7 mouse cellular contexts compared by ENCODE assay signal in the genomic region with DNA sequence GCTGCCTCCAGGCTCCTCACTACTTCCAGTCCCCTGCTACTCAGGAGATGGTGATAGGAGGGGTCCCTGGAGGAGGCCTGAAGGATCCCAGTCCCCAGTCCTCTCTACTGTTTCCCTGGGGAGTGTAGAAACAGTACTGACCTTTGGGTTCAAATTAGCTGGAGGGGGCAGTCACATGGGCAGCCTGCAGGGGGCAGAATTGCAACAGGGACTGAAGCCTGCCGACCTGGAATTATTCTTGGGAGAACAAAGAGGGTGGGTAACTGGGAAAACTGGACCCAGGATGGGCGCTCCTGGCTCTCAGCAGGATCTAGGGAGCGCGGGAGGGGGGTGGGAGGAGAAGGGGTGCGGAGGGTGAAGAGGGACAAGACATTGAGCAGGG. TPM values are rescaled to one million over a fixed set of nuclear protein-coding genes. Genes with fewer than 3 reads are reported as not detected.
DNase-seq lines count a peak whose midpoint lies in the region; ATAC-seq and TF ChIP-seq lines count a peak whose summit lies in the region.

No protein-coding gene starts in this region.

- ATAC-seq in embryonic facial prominence, embryonic 15.5 days (ENCODE audit: insufficient number of reproducible peaks, low FRiP score, low TSS enrichment, low read depth), result no peak
- no peak; the same call in 1 of the 2 replicates for ATAC-seq in heart, embryonic 14.5 days (ENCODE audit: insufficient number of reproducible peaks, insufficient read depth, low FRiP score, low read depth)
- ATAC-seq in megakaryocyte-erythroid progenitor cell, adult 5-6 weeks (replicated peaks; ENCODE audit: low FRiP score, low TSS enrichment, poor library complexity, severe bottlenecking), result 0 out of 2 replicates have a peak, but pooled peaks have one; percentile 34

- no peak overlapping the region for H3K27ac ChIP-seq in ES-E14 (ENCODE audit: insufficient read depth, low read depth, low read length, poor library complexity, severe bottlenecking)
- H3K27ac ChIP-seq in embryonic facial prominence, embryonic 15.5 days (replicated peaks), result peak overlapping the region; percentile 98
- H3K27ac ChIP-seq in heart, embryonic 14.5 days (replicated peaks in 1 of 2; ENCODE audit: control insufficient read depth in 1 of 2, insufficient read depth in 1 of 2, low read depth in 2 of 2, low read length in 2 of 2), result peak overlapping the region; percentile 91 to 98

- H3K36me3 ChIP-seq in ES-E14 (ENCODE audit: control insufficient read depth, insufficient read depth, low read length, poor library complexity, severe bottlenecking), result no peaks in the 10 kb centered on the region
- no peaks in the 10 kb centered on the region for H3K36me3 ChIP-seq in embryonic facial prominence, embryonic 15.5 days
- H3K36me3 ChIP-seq in heart, embryonic 14.5 days (ENCODE audit: control insufficient read depth, insufficient read depth, low read length), result peaks cover 11% of the 10 kb centered on the region; the same call in 1 of the 2 replicates

- peak overlapping the region; percentile 32 to 42; a peak in 2 of 4 replicates for H3K4me3 ChIP-seq in ES-E14 (ENCODE audit: insufficient read depth in 1 of 2, low read depth in 1 of 2, low read length in 2 of 2, poor library complexity in 1 of 2, severe bottlenecking in 1 of 2)
- peak overlapping the region; percentile 20 for H3K4me3 ChIP-seq in embryonic facial prominence, embryonic 15.5 days (replicated peaks)
- H3K4me3 ChIP-seq in heart, embryonic 14.5 days (ENCODE audit: control insufficient read depth in 1 of 2, insufficient read depth in 1 of 2, low read depth in 1 of 2, low read length in 2 of 2), result peak overlapping the region in 1 of 2 experiments; percentile 10; a peak in 1 of 4 replicates

- peak overlapping the region; percentile 55; the same call in 1 of the 2 replicates for H3K9ac ChIP-seq in ES-E14 (ENCODE audit: insufficient read depth, low read depth, low read length, poor library complexity, severe bottlenecking)
- no peak overlapping the region for H3K9ac ChIP-seq in embryonic facial prominence, embryonic 15.5 days
- H3K9ac ChIP-seq in heart, embryonic 14.5 days (ENCODE audit: low read length), result peak overlapping the region; percentile 76

- DNase-seq in 3T3-L1 (ENCODE audit: low read depth, low spot score) (peak; percentile 74), ES-E14 (ENCODE audit: low read depth, low spot score) (peak; percentile 54)
- DNase-seq in kidney, postnatal 14 days, result peak; percentile 58
- DNase-seq in thymus, postnatal 14 days, result peak; percentile 67

- no peaks in the 10 kb centered on the region for H3K9me3 ChIP-seq in ES-E14 (ENCODE audit: control insufficient read depth, insufficient read depth, low read depth, low read length)
- H3K9me3 ChIP-seq in embryonic facial prominence, embryonic 15.5 days (replicated peaks), result no peaks in the 10 kb centered on the region
- no peaks in the 10 kb centered on the region for H3K9me3 ChIP-seq in heart, embryonic 14.5 days (ENCODE audit: control insufficient read depth, low read length)

- H3K27me3 ChIP-seq in embryonic facial prominence, embryonic 15.5 days, result no peaks in the 10 kb centered on the region
- H3K27me3 ChIP-seq in heart, embryonic 14.5 days (ENCODE audit: control insufficient read depth, insufficient read depth, low read length), result no peaks in the 10 kb centered on the region

- H3K4me2 ChIP-seq in embryonic facial prominence, embryonic 15.5 days (replicated peaks), result peak overlapping the region; percentile 46
- H3K4me2 ChIP-seq in heart, embryonic 14.5 days (ENCODE audit: low read length), result peak overlapping the region; percentile 54

- in situ Hi-C loops in ES-E14 (cut with MboI; ENCODE audit: low sequenced_read_pairs in 2 of 2, unreplicated experiment in 2 of 2), result no loop called here

- peaks cover 0 to 5% of the 10 kb centered on the region in 2 experiments; a peak in 1 of 4 replicates for H3K4me1 ChIP-seq in ES-E14 (ENCODE audit: control insufficient read depth in 2 of 2, insufficient read depth in 2 of 2, low read length in 2 of 2, poor library complexity in 1 of 2)
- H3K4me1 ChIP-seq in embryonic facial prominence, embryonic 15.5 days, result peaks cover 75% of the 10 kb centered on the region
- peaks cover 57 to 64% of the 10 kb centered on the region in 2 experiments for H3K4me1 ChIP-seq in heart, embryonic 14.5 days (ENCODE audit: control insufficient read depth in 2 of 2, insufficient read depth in 2 of 2, low read length in 2 of 2)

- WGBS in embryonic facial prominence, embryonic 15.5 days, result 2% methylated on average over 5 of the region's 5 CpGs
- WGBS in heart, embryonic 14.5 days, result 20% methylated on average over 5 of the region's 5 CpGs

TF ChIP-seq in ES-E14, 5 proteins besides CTCF, POLR2A, EP300 and RAD21:
- no peak for TF ChIP-seq CHD2 (IDR thresholded peaks at IDR 0.05; ENCODE audit: low read depth, low read length)
- no peak for TF ChIP-seq ZNF384 (IDR thresholded peaks at IDR 0.05; ENCODE audit: low read depth, low read length)
- no peak for TF ChIP-seq MAFK (IDR thresholded peaks at IDR 0.05; ENCODE audit: insufficient read depth, low read depth, low read length)
- TF ChIP-seq HCFC1 (IDR thresholded peaks at IDR 0.05; ENCODE audit: borderline replicate concordance, insufficient read depth, low read length), result no peak
- TF ChIP-seq ZC3H11A (IDR thresholded peaks at IDR 0.05; ENCODE audit: borderline replicate concordance, low read depth, low read length), result peak; percentile 22; the same call in 1 of the 2 replicates

RNA-seq across cellular contexts. Expression of gene Tnnt3, which starts 17.5 kb away (rescaled TPM):
- 1.3 and 6.4 TPM in 2 replicates for total RNA-seq in ES-E14 (2012; rRNA removed)
- 167 and 228 TPM in 2 replicates for polyA plus RNA-seq in embryonic facial prominence, embryonic 15.5 days (2015; fragmentation: Nextera tagmentation; extraction: Ambion mirVana)
- polyA plus RNA-seq in heart, embryonic 14.5 days (2014; fragmentation: Nextera tagmentation; extraction: Ambion mirVana), result 3.9 and 5.8 TPM in 2 replicates
- total RNA-seq in megakaryocyte-erythroid progenitor cell, adult 5-6 weeks (2014; fragmentation: Nextera tagmentation), result not detected in 2 replicates
- total RNA-seq in megakaryocyte-erythroid progenitor cell, adult 5-6 weeks (2017), result not detected in 2 replicates

RNA-seq across cellular contexts. Expression of gene Lsp1, which starts 20.6 kb away (rescaled TPM):
- 3.6 and 13.7 TPM in 2 replicates for total RNA-seq in ES-E14 (2012; rRNA removed)
- polyA plus RNA-seq in embryonic facial prominence, embryonic 15.5 days (2015; fragmentation: Nextera tagmentation; extraction: Ambion mirVana), result 49.3 and 58.9 TPM in 2 replicates
- polyA plus RNA-seq in heart, embryonic 14.5 days (2014; fragmentation: Nextera tagmentation; extraction: Ambion mirVana), result 48.6 and 49.3 TPM in 2 replicates
- total RNA-seq in megakaryocyte-erythroid progenitor cell, adult 5-6 weeks (2014; fragmentation: Nextera tagmentation), result 16.9 and 39.8 TPM in 2 replicates
- 12.1 and 42.5 TPM in 2 replicates for total RNA-seq in megakaryocyte-erythroid progenitor cell, adult 5-6 weeks (2017)

RNA-seq across cellular contexts. Expression of gene Tnni2, which starts 39.6 kb away (rescaled TPM):
- 1.6 and 3.7 TPM in 2 replicates for total RNA-seq in ES-E14 (2012; rRNA removed)
- polyA plus RNA-seq in embryonic facial prominence, embryonic 15.5 days (2015; fragmentation: Nextera tagmentation; extraction: Ambion mirVana), result 169 and 228 TPM in 2 replicates
- 24.1 and 31.7 TPM in 2 replicates for polyA plus RNA-seq in heart, embryonic 14.5 days (2014; fragmentation: Nextera tagmentation; extraction: Ambion mirVana)
- total RNA-seq in megakaryocyte-erythroid progenitor cell, adult 5-6 weeks (2014; fragmentation: Nextera tagmentation), result not detected in 2 replicates
- 0.99 and 18.9 TPM in 2 replicates for total RNA-seq in megakaryocyte-erythroid progenitor cell, adult 5-6 weeks (2017)

RNA-seq across cellular contexts. Expression of gene Syt8, which starts 46.5 kb away (rescaled TPM):
- total RNA-seq in ES-E14 (2012; rRNA removed), result 0.42 and 0.94 TPM in 2 replicates
- polyA plus RNA-seq in embryonic facial prominence, embryonic 15.5 days (2015; fragmentation: Nextera tagmentation; extraction: Ambion mirVana), result 3.9 and 4.5 TPM in 2 replicates
- not detected in 2 replicates for polyA plus RNA-seq in heart, embryonic 14.5 days (2014; fragmentation: Nextera tagmentation; extraction: Ambion mirVana)
- 2.0 TPM in 1 of 2 replicates, not detected in the other for total RNA-seq in megakaryocyte-erythroid progenitor cell, adult 5-6 weeks (2014; fragmentation: Nextera tagmentation)
- total RNA-seq in megakaryocyte-erythroid progenitor cell, adult 5-6 weeks (2017), result not detected in 2 replicates

RNA-seq across cellular contexts. Expression of gene Mrpl23, which starts 51.3 kb away (rescaled TPM):
- total RNA-seq in ES-E14 (2012; rRNA removed), result 45.6 and 49.1 TPM in 2 replicates
- 28.5 and 32.7 TPM in 2 replicates for polyA plus RNA-seq in embryonic facial prominence, embryonic 15.5 days (2015; fragmentation: Nextera tagmentation; extraction: Ambion mirVana)
- 23.5 and 23.8 TPM in 2 replicates for polyA plus RNA-seq in heart, embryonic 14.5 days (2014; fragmentation: Nextera tagmentation; extraction: Ambion mirVana)
- total RNA-seq in megakaryocyte-erythroid progenitor cell, adult 5-6 weeks (2014; fragmentation: Nextera tagmentation), result 13.0 and 13.8 TPM in 2 replicates
- total RNA-seq in megakaryocyte-erythroid progenitor cell, adult 5-6 weeks (2017), result 46.6 and 82.1 TPM in 2 replicates
